9 mouse cellular contexts compared by ENCODE assay signal in genomic region chr15:78790451-78790850, GRCm38 (mm10). TPM values are rescaled to one million over a fixed set of nuclear protein-coding genes. Genes with fewer than 3 reads are reported as not detected.
DNase-seq lines count a peak whose midpoint lies in the region; ATAC-seq lines count a peak whose summit lies in the region.
"Had no signal": no experiment of that assay in that cellular context is flagged by ENCODE, and none has a peak within 500 bp of the region (broad histone marks: within the 10 kb centered on the region; RNA-seq: fewer than 3 reads in every experiment).

No protein-coding gene starts in this region.

- DNase-seq in adrenal gland, postnatal 10 days: peak; percentile 71
- DNase-seq in adrenal gland, postnatal 4 days (ENCODE audit: low spot score in 2 of 2): no peak
- no peak for DNase-seq in heart, embryonic 10.5 days (ENCODE audit: low spot score)
- peak; percentile 52 for DNase-seq in lung, postnatal 14 days
- no peak for DNase-seq in yolk sac, embryonic 10.5 days (ENCODE audit: low spot score)
- DNase-seq in cerebellum, adult 11-12 months: no peak
- no peak for DNase-seq in right cerebral cortex, postnatal 4 days

- WGBS in heart, embryonic 10.5 days: 68% methylated on average over 4 of the region's 4 CpGs
- 44% methylated on average over 4 of the region's 4 CpGs for WGBS in kidney, embryonic 16.5 days

- peaks cover 25% of the 10 kb centered on the region for H3K27me3 ChIP-seq in heart, embryonic 10.5 days (ENCODE audit: insufficient read depth, poor library complexity, severe bottlenecking)
- H3K27me3 ChIP-seq in kidney, embryonic 16.5 days (ENCODE audit: insufficient read depth, low read length): no peaks in the 10 kb centered on the region

- H3K36me3 ChIP-seq in heart, embryonic 10.5 days: peaks cover 9% of the 10 kb centered on the region; the same call in 1 of the 2 replicates
- H3K36me3 ChIP-seq in kidney, embryonic 16.5 days (ENCODE audit: insufficient read depth, low read length): peaks cover 7% of the 10 kb centered on the region; the same call in 1 of the 2 replicates
- H3K36me3 ChIP-seq: midbrain, embryonic 12.5 days had no signal

- no peaks in the 10 kb centered on the region for H3K9me3 ChIP-seq in heart, embryonic 10.5 days
- H3K9me3 ChIP-seq in kidney, embryonic 16.5 days (ENCODE audit: low read length): no peaks in the 10 kb centered on the region
- H3K9me3 ChIP-seq: midbrain, embryonic 12.5 days had no signal

- peak overlapping the region; percentile 67 for H3K27ac ChIP-seq in heart, embryonic 10.5 days
- peak overlapping the region; percentile 40; the same call in 1 of the 2 replicates for H3K27ac ChIP-seq in kidney, embryonic 16.5 days (ENCODE audit: low read length)
- H3K27ac ChIP-seq: midbrain, embryonic 12.5 days had no signal

- peaks cover 47% of the 10 kb centered on the region for H3K4me1 ChIP-seq in heart, embryonic 10.5 days
- peaks cover 20% of the 10 kb centered on the region for H3K4me1 ChIP-seq in kidney, embryonic 16.5 days (ENCODE audit: insufficient read depth, low read length)

- no peak overlapping the region for H3K9ac ChIP-seq in kidney, embryonic 16.5 days (replicated peaks; ENCODE audit: low read length)
- H3K9ac ChIP-seq: midbrain, embryonic 12.5 days had no signal

- no peak overlapping the region for H3K4me3 ChIP-seq in heart, embryonic 10.5 days
- H3K4me3 ChIP-seq in kidney, embryonic 16.5 days (ENCODE audit: low read length): no peak overlapping the region
- H3K4me3 ChIP-seq: midbrain, embryonic 12.5 days had no signal

- peak; percentile 25; the same call in 1 of the 2 replicates for ATAC-seq in kidney, embryonic 16.5 days (ENCODE audit: low FRiP score, low TSS enrichment)

- no peak overlapping the region for H3K4me2 ChIP-seq in kidney, embryonic 16.5 days (replicated peaks; ENCODE audit: low read depth, low read length)
- H3K4me2 ChIP-seq: midbrain, embryonic 12.5 days had no signal

RNA-seq across cellular contexts. Expression of gene Card10, which starts 12.4 kb away (rescaled TPM):
- 10 to 100 TPM; 12.0 to 12.4 TPM for total RNA-seq in adrenal gland, postnatal 10 days (2021)
- total RNA-seq in adrenal gland, postnatal 4 days (2021): 10 to 100 TPM; 11.8 to 14.5 TPM
- 3.5 and 4.0 TPM in 2 replicates for polyA plus RNA-seq in heart, embryonic 10.5 days (2016; fragmentation: Nextera tagmentation; extraction: Ambion mirVana)
- polyA plus RNA-seq in kidney, embryonic 16.5 days (2015; fragmentation: Nextera tagmentation; extraction: Ambion mirVana): 9.9 and 10.6 TPM in 2 replicates

RNA-seq across cellular contexts. Expression of gene Mfng, which starts 17.2 kb away (rescaled TPM):
- total RNA-seq in adrenal gland, postnatal 10 days (2021): 10 to 100 TPM; 15.5 to 17.7 TPM
- 10 to 100 TPM; 18.3 to 20.0 TPM for total RNA-seq in adrenal gland, postnatal 4 days (2021)
- 5.5 and 10.3 TPM in 2 replicates for polyA plus RNA-seq in heart, embryonic 10.5 days (2016; fragmentation: Nextera tagmentation; extraction: Ambion mirVana)
- 28.7 and 31.7 TPM in 2 replicates for polyA plus RNA-seq in kidney, embryonic 16.5 days (2015; fragmentation: Nextera tagmentation; extraction: Ambion mirVana)

RNA-seq across cellular contexts. Expression of gene Cdc42ep1, which starts 52.0 kb away (rescaled TPM):
- total RNA-seq in adrenal gland, postnatal 10 days (2021): 10 to 100 TPM; 40.9 to 48.6 TPM
- 10 to 100 TPM; 56.7 to 59.1 TPM for total RNA-seq in adrenal gland, postnatal 4 days (2021)
- 35.1 and 37.3 TPM in 2 replicates for polyA plus RNA-seq in heart, embryonic 10.5 days (2016; fragmentation: Nextera tagmentation; extraction: Ambion mirVana)
- polyA plus RNA-seq in kidney, embryonic 16.5 days (2015; fragmentation: Nextera tagmentation; extraction: Ambion mirVana): 58.5 and 59.7 TPM in 2 replicates

Comparison
In these comparisons a context has a peak if more than half of its experiments do, and no peak if none do; other contexts are left out.
1. DNase-seq: peak in adrenal gland, postnatal 10 days (single experiment) and lung, postnatal 14 days (single experiment); none in adrenal gland, postnatal 4 days (0 of 2), heart, embryonic 10.5 days (single experiment), yolk sac, embryonic 10.5 days (single experiment), cerebellum, adult 11-12 months (single experiment) and right cerebral cortex, postnatal 4 days (single experiment).